Mouse (Mus musculus) olfactory bulb, adult 2 months (tissue): ENCODE data around the gene Mri1. TPM values are rescaled to one million over a fixed set of nuclear protein-coding genes. Genes with fewer than 3 reads are reported as not detected.

ENCODE experiments used
- H3K27ac ChIP-seq: fragments of 200-500 bp; 2 replicates; pipeline ENCODE4 v1.5.1; 2012; ENCODE audit warnings: low read depth, low read length; ENCODE audit not compliant: insufficient read depth
- H3K4me1 ChIP-seq: fragments of 200-500 bp; 2 replicates; pipeline ENCODE4 v1.6.1; 2012; ENCODE audit warnings: low read length; ENCODE audit not compliant: control insufficient read depth, insufficient read depth
- H3K4me3 ChIP-seq: fragments of 200-500 bp; 2 replicates; pipeline ENCODE4 v1.5.1; 2012; ENCODE audit warnings: mild to moderate bottlenecking, low read depth, low read length, moderate library complexity; ENCODE audit not compliant: insufficient read depth
- CTCF ChIP-seq: fragments of 200-500 bp; IDR thresholded peaks from 2 replicates; pipeline ENCODE4 v1.5.1; 2012; ENCODE audit warnings: low read depth, mild to moderate bottlenecking, low read length, moderate library complexity; ENCODE audit not compliant: insufficient read depth
- POLR2A ChIP-seq: fragments of 200-500 bp; IDR thresholded peaks from 2 replicates; pipeline ENCODE4 v1.6.1; 2012; ENCODE audit warnings: mild to moderate bottlenecking, low read depth, low read length, moderate library complexity; ENCODE audit not compliant: insufficient read depth
- WGBS: fragments of 180-500 bp; shearing (Covaris S2); methylation state at CpG from one replicate; pipeline ENCODE4 v1.1.7; 2018; 5-methylcytosine and 5-hydroxymethylcytosine counted together
- polyA plus RNA-seq: library from polyadenylated mRNA; stranded (reverse); fragments of >200 nt; gene quantifications from 2 replicates; pipeline ENCODE4 v1.2.4, GENCODE M21; 2012; ENCODE audit warnings: low replicate concordance; ENCODE audit not compliant: missing spikeins, insufficient read depth, insufficient read length

Gene Mri1
- polyA plus RNA-seq, 1 experiment = not detected

- Histone ChIP-seq H3K4me1 (peaks cover 35% of the 10 kb centered on the region), H3K4me3 (no peak overlapping the region), H3K27ac (0 out of 2 replicates have a peak overlapping the region, but pooled peaks have one; percentile 2)
- 71% methylated on average over 7 of the region's 7 CpGs for WGBS
- no peak for TF ChIP-seq POLR2A
- no peak for TF ChIP-seq CTCF
These were observed 49.3 kb downstream of the Mri1 start for GRCm38 (mm10) chr8:84207811-84208210.

- Histone ChIP-seq H3K4me3 (no peak overlapping the region), H3K4me1 (peaks cover 45% of the 10 kb centered on the region), H3K27ac (no peak overlapping the region)
- WGBS = 95% methylated on average over 3 of the region's 3 CpGs
- TF ChIP-seq CTCF (no peak), POLR2A (no peak)
These were observed 50.5 kb downstream of the Mri1 start for GRCm38 (mm10) chr8:84206666-84207065.

- H3K27ac ChIP-seq = no peak overlapping the region
- H3K4me3 ChIP-seq = no peak overlapping the region
- TF ChIP-seq CTCF (no peak), POLR2A (no peak)
- peaks cover 56% of the 10 kb centered on the region for H3K4me1 ChIP-seq
- 93% methylated on average over 5 of the region's 5 CpGs for WGBS
These were observed 52.1 kb downstream of the Mri1 start for GRCm38 (mm10) chr8:84205073-84205472.

DNA sequence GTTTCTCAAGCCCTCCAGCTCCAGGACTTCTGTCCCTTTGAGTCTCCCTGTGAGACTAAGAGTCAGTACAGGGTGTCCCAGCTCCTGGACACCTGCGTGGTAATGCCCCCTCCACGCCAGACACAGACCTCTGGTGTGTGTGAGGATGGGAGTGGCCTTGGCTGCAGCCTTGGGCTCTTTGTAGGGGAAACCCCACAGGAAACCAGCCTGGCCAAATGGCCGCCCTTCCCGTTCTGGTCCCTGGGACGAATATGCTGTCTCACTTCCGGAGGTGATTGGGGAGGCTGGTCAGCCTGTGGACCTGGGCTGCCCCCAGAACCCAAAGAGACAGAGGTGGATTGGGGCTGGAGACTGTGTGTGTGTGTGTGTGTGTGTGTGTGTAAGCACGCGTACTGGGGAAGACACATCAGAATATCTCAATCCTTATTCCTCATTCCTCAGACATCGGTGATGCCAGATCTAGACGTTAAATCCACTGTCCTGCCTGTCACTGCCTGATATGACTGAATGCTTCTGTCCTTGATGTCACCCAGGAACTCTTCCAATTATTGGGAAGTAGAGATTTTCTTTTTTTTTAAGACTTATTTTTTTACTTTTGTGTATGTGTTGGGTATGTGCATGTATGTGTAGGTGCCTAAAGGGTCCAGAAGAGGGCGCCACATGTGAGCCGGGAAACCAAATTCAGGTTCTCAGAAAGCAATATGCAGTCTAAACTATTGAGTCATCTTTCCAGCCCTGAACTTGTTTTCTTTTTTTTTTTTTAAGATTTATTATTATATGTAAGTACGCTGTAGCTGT is 53.0 kb downstream of the Mri1 start:
- Histone ChIP-seq H3K27ac (peak overlapping the region; percentile 76), H3K4me3 (peak overlapping the region; percentile 34), H3K4me1 (peaks cover 53% of the 10 kb centered on the region)
- 63% methylated on average over 13 of the region's 13 CpGs for WGBS
- TF ChIP-seq POLR2A (no peak), CTCF (no peak)

DNA sequence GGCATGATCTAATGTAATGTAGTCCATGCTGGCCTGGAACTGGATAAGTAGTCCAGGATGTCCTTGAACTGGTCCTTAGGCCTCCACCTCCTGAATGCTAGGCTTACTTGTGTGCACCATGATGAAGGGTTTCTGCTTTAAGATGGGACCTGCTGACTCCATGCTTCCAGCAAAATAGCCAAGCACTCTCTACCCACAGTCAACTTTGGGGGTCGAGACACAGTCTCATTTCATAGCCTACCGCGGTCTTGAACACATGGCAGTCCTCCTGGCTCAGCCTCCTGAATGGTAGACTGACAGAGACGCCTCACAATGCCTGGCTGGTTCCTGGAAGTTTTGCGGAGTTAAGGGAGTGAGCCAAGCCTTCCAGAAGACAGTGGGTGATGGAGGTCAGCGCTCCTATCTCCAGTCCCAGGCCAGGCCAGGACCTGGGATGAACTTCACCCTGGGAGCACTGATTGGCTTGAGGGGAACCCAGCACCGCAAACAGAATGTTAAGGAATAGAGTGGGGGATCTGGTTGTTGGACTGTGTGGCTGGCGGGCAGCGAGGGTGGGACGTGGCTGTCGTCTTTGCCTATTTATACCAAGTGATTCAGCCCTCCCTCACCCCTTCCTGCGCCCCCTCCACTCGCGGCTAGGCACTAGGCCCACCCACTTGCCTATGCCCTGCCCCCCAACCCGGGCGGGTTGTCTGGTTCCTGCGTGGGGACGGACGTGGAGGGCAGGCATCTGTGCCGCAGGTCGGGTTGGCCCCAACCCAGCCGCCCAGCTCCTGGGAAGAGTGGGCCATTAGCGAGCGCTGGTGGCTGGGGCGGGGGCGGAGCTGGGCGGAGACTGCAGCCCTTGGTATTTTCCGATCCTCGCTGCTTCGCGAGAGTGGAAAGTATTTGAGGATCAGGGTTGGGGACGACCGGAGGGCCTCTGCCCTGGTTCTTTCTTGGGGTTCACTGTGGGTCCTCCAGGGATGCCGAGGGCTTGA is 53.9 kb downstream of the Mri1 start:
- TF ChIP-seq POLR2A (peak; percentile 40; the same call in 1 of the 2 replicates), CTCF (no peak)

DNA sequence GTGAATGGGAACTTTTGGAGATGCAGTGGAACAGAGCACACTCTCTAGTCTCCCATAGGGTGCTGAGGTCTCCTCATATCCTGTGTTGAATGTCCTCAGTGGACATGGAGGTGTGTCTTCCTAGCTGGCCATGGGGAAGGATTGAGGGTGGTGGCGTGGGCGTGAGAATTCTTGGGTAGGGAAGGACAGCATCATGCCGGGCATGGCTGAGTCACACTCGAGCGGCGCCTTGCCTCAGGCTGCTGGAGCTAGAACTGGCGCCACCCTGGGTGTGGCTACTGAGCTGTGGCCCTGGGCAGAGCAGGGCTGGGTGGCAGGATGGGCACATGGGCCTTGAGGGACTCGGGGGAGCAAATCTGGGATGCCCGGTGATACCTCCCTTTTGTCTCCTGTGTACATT is 54.7 kb downstream of the Mri1 start:
- peaks cover 54% of the 10 kb centered on the region for H3K4me1 ChIP-seq
- TF ChIP-seq CTCF (no peak), POLR2A (no peak)
- H3K27ac ChIP-seq = peak overlapping the region; percentile 76
- no peak overlapping the region for H3K4me3 ChIP-seq
- 62% methylated on average over 9 of the region's 9 CpGs for WGBS

More for the DNA sequence above, 53.9 kb downstream of the Mri1 start:
- peak overlapping the region; percentile 76 for H3K27ac ChIP-seq
- peak overlapping the region; percentile 34 for H3K4me3 ChIP-seq
- peaks cover 50% of the 10 kb centered on the region for H3K4me1 ChIP-seq
- WGBS = 9% methylated on average over 34 of the region's 34 CpGs

- Histone ChIP-seq H3K4me1 (peaks cover 59% of the 10 kb centered on the region), H3K27ac (peak overlapping the region; percentile 76), H3K4me3 (peak overlapping the region; percentile 47)
- no peak for TF ChIP-seq CTCF
- TF ChIP-seq POLR2A = no peak
- 62% methylated on average over 15 of the region's 15 CpGs for WGBS
These were observed 55.4 kb downstream of the Mri1 start for GRCm38 (mm10) chr8:84201545-84202245.
